Mouse (Mus musculus) stomach, postnatal 0 days (tissue): ENCODE data around the gene Gm20538. TPM values are rescaled to one million over a fixed set of nuclear protein-coding genes. Genes with fewer than 3 reads are reported as not detected.
A peak's percentile ranks its signal among the peaks of the same experiment; 100 is the strongest.

Experiments
- ATAC-seq: fragments of 200-750 bp; cut with Nextera tagmentation; 2 replicates; pipeline ENCODE4 v1.8.0; 2017; ENCODE audit not compliant: low FRiP score, low TSS enrichment
- DNase-seq: peaks from one replicate; pipeline ENCODE4 v3.0.0-alpha.2; 2016; ENCODE audit warnings: low spot score
- H3K27ac ChIP-seq: fragments of 300-500 bp; sonication (generic); replicated peaks from 2 replicates; pipeline ENCODE4 v1.5.1; 2014; ENCODE audit warnings: mild to moderate bottlenecking, control low read depth
- H3K27me3 ChIP-seq: fragments of 300-500 bp; sonication (generic); 2 replicates; pipeline ENCODE4 v1.6.1; 2014; ENCODE audit warnings: low read length; ENCODE audit not compliant: control insufficient read depth, insufficient read depth
- H3K36me3 ChIP-seq: fragments of 300-500 bp; sonication (generic); 2 replicates; pipeline ENCODE4 v1.6.1; 2014; ENCODE audit warnings: low read length, mixed read lengths; ENCODE audit not compliant: control insufficient read depth, insufficient read depth
- H3K4me1 ChIP-seq: fragments of 300-500 bp; sonication (generic); replicated peaks from 2 replicates; pipeline ENCODE4 v1.6.1; 2014; ENCODE audit warnings: antibody characterized with exemption; ENCODE audit not compliant: control insufficient read depth, insufficient read depth
- H3K4me2 ChIP-seq: fragments of 300-500 bp; sonication (generic); replicated peaks from 2 replicates; pipeline ENCODE4 v1.6.1; 2014; ENCODE audit warnings: low read depth, mild to moderate bottlenecking, control low read depth, moderate library complexity
- H3K4me3 ChIP-seq: fragments of 300-500 bp; sonication (generic); 2 replicates; pipeline ENCODE4 v1.5.1; 2014; ENCODE audit warnings: low read depth, low read length, control low read depth
- H3K9ac ChIP-seq: fragments of 300-500 bp; sonication (generic); 2 replicates; pipeline ENCODE4 v1.6.1; 2014; ENCODE audit warnings: mild to moderate bottlenecking, low read length, control low read depth, mixed read lengths
- H3K9me3 ChIP-seq: fragments of 300-500 bp; sonication (generic); 2 replicates; pipeline ENCODE4 v1.6.1; 2016; ENCODE audit warnings: low read length; ENCODE audit not compliant: control insufficient read depth
- CTCF ChIP-seq: IDR thresholded peaks from 2 replicates; pipeline ENCODE4 v1.5.1; 2016; ENCODE audit warnings: antibody characterized with exemption, low read depth, mild to moderate bottlenecking, moderate library complexity
- EP300 ChIP-seq: optimal IDR thresholded peaks from 2 replicates; pipeline ENCODE3; 2016; ENCODE audit warnings: antibody characterized with exemption
- WGBS: fragments of 180-500 bp; shearing (Covaris S2); extraction: QIAGEN DNeasy Blood & Tissue Kit; methylation state at CpG from one replicate; pipeline ENCODE4 v1.1.7; 2014; 5-methylcytosine and 5-hydroxymethylcytosine counted together
- polyA plus RNA-seq: library from polyadenylated mRNA; unstranded; fragments of >200 nt; fragmentation: Nextera tagmentation; extraction: Ambion mirVana; gene quantifications from 2 replicates; pipeline ENCODE4 v1.2.1, GENCODE M21; 2015

Gm20538 gene
- polyA plus RNA-seq, 1 experiment from 2014 or later, result not detected

- peak; percentile 84 for DNase-seq
- Histone ChIP-seq H3K27ac (no peak overlapping the region), H3K9me3 (no peaks in the 10 kb centered on the region), H3K36me3 (peaks cover 8% of the 10 kb centered on the region), H3K4me3 (no peak overlapping the region; the same call in 1 of the 2 replicates), H3K9ac (no peak overlapping the region), H3K4me2 (peak overlapping the region; percentile 85), H3K27me3 (0 out of 2 replicates have a peak, but pooled peaks cover 3% of the 10 kb centered on the region), H3K4me1 (no peaks in the 10 kb centered on the region)
- peak; percentile 73; the same call in 1 of the 2 replicates for ATAC-seq
- 3% methylated on average over 13 of the region's 13 CpGs for WGBS
- TF ChIP-seq EP300, result no peak
- peak; percentile 86 for TF ChIP-seq CTCF
Observed at GRCm38 (mm10) chr19:44544775-44545174, 7.9 kb downstream of the Gm20538 start.

- no peak overlapping the region for H3K4me2 ChIP-seq
Observed at GRCm38 (mm10) chr19:44544372-44544771, 8.3 kb downstream of the Gm20538 start.

GRCm38 (mm10) chr19:44542694-44543178, 9.9 kb downstream of the Gm20538 start:
- 74% methylated on average over 8 of the region's 8 CpGs for WGBS
- no peaks in the 10 kb centered on the region for H3K36me3 ChIP-seq
- no peak overlapping the region for H3K27ac ChIP-seq
- 0 out of 2 replicates have a peak, but pooled peaks cover 3% of the 10 kb centered on the region for H3K27me3 ChIP-seq
- H3K4me1 ChIP-seq, result no peaks in the 10 kb centered on the region
- no peaks in the 10 kb centered on the region for H3K9me3 ChIP-seq
- H3K4me2 ChIP-seq, result no peak overlapping the region
- ATAC-seq (no peak), DNase-seq (no peak)
- TF ChIP-seq CTCF, result no peak
- TF ChIP-seq EP300, result no peak
- no peak overlapping the region for H3K9ac ChIP-seq
- no peak overlapping the region for H3K4me3 ChIP-seq

More at GRCm38 (mm10) chr19:44544372-44544771, 8.3 kb downstream of the Gm20538 start:
- Histone ChIP-seq H3K4me3 (no peak overlapping the region), H3K9me3 (no peaks in the 10 kb centered on the region), H3K27ac (no peak overlapping the region), H3K9ac (no peak overlapping the region), H3K27me3 (0 out of 2 replicates have a peak, but pooled peaks cover 3% of the 10 kb centered on the region), H3K4me1 (no peaks in the 10 kb centered on the region), H3K36me3 (peaks cover 6% of the 10 kb centered on the region)
- TF ChIP-seq CTCF, result no peak
- TF ChIP-seq EP300, result no peak
- DNase-seq, result no peak
- ATAC-seq, result no peak
- WGBS, result 55% methylated on average over 10 of the region's 10 CpGs

- no peaks in the 10 kb centered on the region for H3K36me3 ChIP-seq
- H3K4me1 ChIP-seq, result no peaks in the 10 kb centered on the region
- H3K27ac ChIP-seq, result no peak overlapping the region
- H3K27me3 ChIP-seq, result no peaks in the 10 kb centered on the region
- 77% methylated on average over 8 of the region's 8 CpGs for WGBS
- H3K4me3 ChIP-seq, result no peak overlapping the region
- no peak for TF ChIP-seq CTCF
- no peak for TF ChIP-seq EP300
- DNase-seq (no peak), ATAC-seq (no peak)
- no peaks in the 10 kb centered on the region for H3K9me3 ChIP-seq
- no peak overlapping the region for H3K9ac ChIP-seq
- no peak overlapping the region for H3K4me2 ChIP-seq
Observed at GRCm38 (mm10) chr19:44537416-44537815, 15.2 kb downstream of the Gm20538 start.

GRCm38 (mm10) chr19:44535376-44535775, 17.3 kb downstream of the Gm20538 start:
- ATAC-seq, result no peak
- Histone ChIP-seq H3K36me3 (no peaks in the 10 kb centered on the region), H3K4me2 (no peak overlapping the region), H3K9me3 (no peaks in the 10 kb centered on the region), H3K9ac (no peak overlapping the region), H3K4me3 (no peak overlapping the region), H3K27ac (no peak overlapping the region), H3K27me3 (no peaks in the 10 kb centered on the region), H3K4me1 (no peaks in the 10 kb centered on the region)
- 30% methylated on average over 3 of the region's 3 CpGs for WGBS
- no peak for DNase-seq
- peak; percentile 77 for TF ChIP-seq CTCF
- TF ChIP-seq EP300, result no peak

- DNase-seq (no peak), ATAC-seq (no peak)
- Histone ChIP-seq H3K27ac (no peak overlapping the region), H3K9me3 (no peaks in the 10 kb centered on the region), H3K36me3 (no peaks in the 10 kb centered on the region), H3K27me3 (no peaks in the 10 kb centered on the region), H3K4me3 (no peak overlapping the region), H3K4me1 (no peaks in the 10 kb centered on the region), H3K9ac (no peak overlapping the region), H3K4me2 (no peak overlapping the region)
- no peak for TF ChIP-seq EP300
- no peak for TF ChIP-seq CTCF
- WGBS, result 75% methylated on average over 6 of the region's 6 CpGs
Observed at GRCm38 (mm10) chr19:44530018-44530417, 22.6 kb downstream of the Gm20538 start.
